Mouse (Mus musculus): ENCODE data around the gene Macrod2.

Macrod2 gene

GRCm38 (mm10) chr2:141983664-141984395, 1588.7 kb downstream of the Macrod2 start:
- no peak for DNase-seq (ENCODE audit: low spot score in 2 of 2)

GRCm38 (mm10) chr2:141998901-141999300, 1603.8 kb downstream of the Macrod2 start:
- no peak for DNase-seq (ENCODE audit: low spot score in 2 of 2)

- DNase-seq (ENCODE audit: low spot score in 2 of 2) = no peak
Observed at GRCm38 (mm10) chr2:142024534-142025155, 1629.5 kb downstream of the Macrod2 start.

- no peak for DNase-seq (ENCODE audit: low spot score in 2 of 2)
Observed at GRCm38 (mm10) chr2:142026721-142027120, 1631.6 kb downstream of the Macrod2 start.

GRCm38 (mm10) chr2:142030756-142031646, 1635.9 kb downstream of the Macrod2 start:
- DNase-seq (ENCODE audit: low spot score in 2 of 2) = no peak

GRCm38 (mm10) chr2:142055576-142055975, 1660.5 kb downstream of the Macrod2 start:
- no peak for DNase-seq (ENCODE audit: low spot score in 2 of 2)

- DNase-seq (ENCODE audit: low spot score in 2 of 2) = no peak
Observed at GRCm38 (mm10) chr2:142057889-142058750, 1663.0 kb downstream of the Macrod2 start.

GRCm38 (mm10) chr2:142058751-142059090, 1663.6 kb downstream of the Macrod2 start:
- DNase-seq (ENCODE audit: low spot score in 2 of 2) = no peak

- no peak for DNase-seq (ENCODE audit: low spot score in 2 of 2)
Observed at GRCm38 (mm10) chr2:142108947-142109346, 1713.8 kb downstream of the Macrod2 start.

- no peak for DNase-seq (ENCODE audit: low spot score in 2 of 2)
Observed at GRCm38 (mm10) chr2:142116623-142117022, 1721.5 kb downstream of the Macrod2 start.

GRCm38 (mm10) chr2:142128109-142128508, 1733.0 kb downstream of the Macrod2 start:
- DNase-seq (ENCODE audit: low spot score in 2 of 2) = no peak

- no peak for DNase-seq (ENCODE audit: low spot score in 2 of 2)
Observed at GRCm38 (mm10) chr2:142129166-142129565, 1734.1 kb downstream of the Macrod2 start.

GRCm38 (mm10) chr2:142149310-142149709, 1754.2 kb downstream of the Macrod2 start:
- DNase-seq (ENCODE audit: low spot score in 2 of 2) = no peak

GRCm38 (mm10) chr2:142163506-142164275, 1768.6 kb downstream of the Macrod2 start:
- DNase-seq (ENCODE audit: low spot score in 2 of 2) = no peak

- DNase-seq (ENCODE audit: low spot score in 2 of 2) = no peak
Observed at GRCm38 (mm10) chr2:142169649-142170048, 1774.5 kb downstream of the Macrod2 start.

GRCm38 (mm10) chr2:142172706-142173105, 1777.6 kb downstream of the Macrod2 start:
- no peak for DNase-seq (ENCODE audit: low spot score in 2 of 2)

GRCm38 (mm10) chr2:142174039-142174438, 1778.9 kb downstream of the Macrod2 start:
- no peak for DNase-seq (ENCODE audit: low spot score in 2 of 2)

- DNase-seq (ENCODE audit: low spot score in 2 of 2) = no peak
Observed at GRCm38 (mm10) chr2:142186922-142187321, 1791.8 kb downstream of the Macrod2 start.

GRCm38 (mm10) chr2:142187428-142187827, 1792.3 kb downstream of the Macrod2 start:
- DNase-seq (ENCODE audit: low spot score in 2 of 2) = no peak

- DNase-seq (ENCODE audit: low spot score in 2 of 2) = no peak
Observed at GRCm38 (mm10) chr2:142217371-142217770, 1822.3 kb downstream of the Macrod2 start.

All from urinary bladder, adult 18-20 months (tissue).